Mouse (Mus musculus) spleen, adult 2 months (tissue): ENCODE results near the gene Vps72.

Source experiments
- CTCF ChIP-seq: fragments of 200-500 bp; IDR thresholded peaks from 2 replicates; pipeline ENCODE4 v1.5.1; 2011; ENCODE audit warnings: mild to moderate bottlenecking, inconsistent platforms; ENCODE audit not compliant: insufficient read depth, insufficient read length, insufficient replicate concordance; ENCODE audit errors: extremely low read depth
- POLR2A ChIP-seq: fragments of 200-500 bp; IDR thresholded peaks from 2 replicates; pipeline ENCODE4 v1.6.1; 2011; ENCODE audit warnings: low read depth, low read length, inconsistent platforms

- no peak for TF ChIP-seq CTCF
- no peak for TF ChIP-seq POLR2A
These were observed 54.0 kb downstream of the Vps72 start for GRCm38 (mm10) chr3:95164840-95165239.
